ENCODE assay signal across 15 mouse cellular contexts in genomic region chr1:42707196-42707595, GRCm38 (mm10). TPM values are rescaled to one million over a fixed set of nuclear protein-coding genes. Genes with fewer than 3 reads are reported as not detected.
DNase-seq lines count a peak whose midpoint lies in the region; ATAC-seq and TF ChIP-seq lines count a peak whose summit lies in the region.
"Had no signal": no experiment of that assay in that cellular context is flagged by ENCODE, and none has a peak within 500 bp of the region (broad histone marks: within the 10 kb centered on the region; RNA-seq: fewer than 3 reads in every experiment).

No protein-coding gene starts in this region.

- no peak for ATAC-seq in forebrain, embryonic 11.5 days (replicated peaks; ENCODE audit: low FRiP score)
- no peak for ATAC-seq in hindbrain, embryonic 12.5 days (ENCODE audit: low FRiP score)
- no peak for ATAC-seq in midbrain, embryonic 13.5 days
- ATAC-seq: intestine, postnatal 0 days had no signal

- peak; percentile 3 for DNase-seq in kidney, adult 2 months
- DNase-seq in kidney, adult 18-20 months: no peak
- peak; percentile 48 for DNase-seq in forebrain, embryonic 11.5 days (ENCODE audit: low spot score)
- DNase-seq in cerebellum, postnatal 4 days (ENCODE audit: low spot score in 2 of 2): no peak
- DNase-seq in heart, adult 18-20 months: no peak
- DNase-seq in adrenal gland, adult 2 months: no peak
- DNase-seq: adrenal gland, adult 8-10 months; B cell, adult 2 months; cerebellum, postnatal 14 days; heart, postnatal 10 days; right cerebral cortex, postnatal 14 days had no signal

- peak overlapping the region; percentile 67 for H3K27ac ChIP-seq in kidney, adult 2 months (ENCODE audit: insufficient read depth, low read depth, low read length)
- H3K27ac ChIP-seq in forebrain, embryonic 11.5 days (ENCODE audit: low read depth, low read length): no peak overlapping the region
- peak overlapping the region; percentile 36; the same call in 1 of the 2 replicates for H3K27ac ChIP-seq in hindbrain, embryonic 12.5 days
- H3K27ac ChIP-seq in midbrain, embryonic 13.5 days: peak overlapping the region; percentile 70

- H3K9me3 ChIP-seq in forebrain, embryonic 11.5 days (ENCODE audit: control insufficient read depth, low read length): no peaks in the 10 kb centered on the region
- H3K9me3 ChIP-seq in hindbrain, embryonic 12.5 days (replicated peaks): no peaks in the 10 kb centered on the region
- H3K9me3 ChIP-seq in midbrain, embryonic 13.5 days: no peaks in the 10 kb centered on the region

- H3K4me3 ChIP-seq in kidney, adult 2 months (ENCODE audit: insufficient read depth, low read depth, low read length): no peak overlapping the region
- H3K4me3 ChIP-seq in forebrain, embryonic 11.5 days (ENCODE audit: low read depth, low read length): peak overlapping the region; percentile 14; the same call in 1 of the 2 replicates
- H3K4me3 ChIP-seq in hindbrain, embryonic 12.5 days: peak overlapping the region; percentile 10; the same call in 1 of the 2 replicates
- H3K4me3 ChIP-seq in midbrain, embryonic 13.5 days (replicated peaks): peak overlapping the region; percentile 59

- H3K4me1 ChIP-seq in kidney, adult 2 months (ENCODE audit: control insufficient read depth, insufficient read depth, low read length): peaks cover 6% of the 10 kb centered on the region
- peaks cover 40% of the 10 kb centered on the region for H3K4me1 ChIP-seq in forebrain, embryonic 11.5 days (replicated peaks; ENCODE audit: control insufficient read depth, insufficient read depth, low read length)
- H3K4me1 ChIP-seq in hindbrain, embryonic 12.5 days: peaks cover 89% of the 10 kb centered on the region
- H3K4me1 ChIP-seq in midbrain, embryonic 13.5 days (replicated peaks): peaks cover 95% of the 10 kb centered on the region

- TF ChIP-seq POLR2A in kidney, adult 2 months (IDR thresholded peaks at IDR 0.05; ENCODE audit: low read depth, low read length): no peak

- H3K36me3 ChIP-seq in kidney, adult 2 months (ENCODE audit: control insufficient read depth, insufficient read depth, low read length): no peaks in the 10 kb centered on the region
- no peaks in the 10 kb centered on the region for H3K36me3 ChIP-seq in forebrain, embryonic 11.5 days (ENCODE audit: control insufficient read depth, insufficient read depth, low read length)
- H3K36me3 ChIP-seq in hindbrain, embryonic 12.5 days: no peaks in the 10 kb centered on the region
- H3K36me3 ChIP-seq in midbrain, embryonic 13.5 days: no peaks in the 10 kb centered on the region

- peak overlapping the region; percentile 75 for H3K4me2 ChIP-seq in forebrain, embryonic 11.5 days (ENCODE audit: low read depth, low read length, severe bottlenecking)
- H3K4me2 ChIP-seq in hindbrain, embryonic 12.5 days (replicated peaks): peak overlapping the region; percentile 62
- peak overlapping the region; percentile 72 for H3K4me2 ChIP-seq in midbrain, embryonic 13.5 days (replicated peaks)
- H3K4me2 ChIP-seq: liver, embryonic 11.5 days had no signal

- TF ChIP-seq CTCF in kidney, adult 2 months (conservative IDR thresholded peaks at IDR 0.05; ENCODE audit: insufficient read depth, insufficient read length, low read depth, low read length): no peak

- peaks cover 2% of the 10 kb centered on the region; the same call in 1 of the 2 replicates for H3K27me3 ChIP-seq in kidney, adult 2 months (replicated peaks; ENCODE audit: control insufficient read depth, insufficient read depth, low read length)
- peaks cover 2% of the 10 kb centered on the region; the same call in 1 of the 2 replicates for H3K27me3 ChIP-seq in forebrain, embryonic 11.5 days (ENCODE audit: control insufficient read depth, insufficient read depth, low read length)
- H3K27me3 ChIP-seq in hindbrain, embryonic 12.5 days: peaks cover 19% of the 10 kb centered on the region
- 0 out of 2 replicates have a peak, but pooled peaks cover 4% of the 10 kb centered on the region for H3K27me3 ChIP-seq in midbrain, embryonic 13.5 days

- peak overlapping the region; percentile 43 for H3K9ac ChIP-seq in forebrain, embryonic 11.5 days (ENCODE audit: low read length)
- peak overlapping the region; percentile 23 for H3K9ac ChIP-seq in hindbrain, embryonic 12.5 days
- peak overlapping the region; percentile 59 for H3K9ac ChIP-seq in midbrain, embryonic 13.5 days (replicated peaks)

- WGBS in kidney, adult 2 months: 16% methylated on average over 5 of the region's 5 CpGs
- 5% methylated on average over 5 of the region's 5 CpGs for WGBS in forebrain, embryonic 11.5 days
- 5% methylated on average over 5 of the region's 5 CpGs for WGBS in hindbrain, embryonic 12.5 days
- 5% methylated on average over 5 of the region's 5 CpGs for WGBS in midbrain, embryonic 13.5 days

RNA-seq across cellular contexts. Expression of gene Pou3f3, which starts 11.6 kb away (rescaled TPM):
- 14.4 and 18.0 TPM in 2 replicates for polyA plus RNA-seq in kidney, adult 2 months (2012; rRNA removed)
- polyA plus RNA-seq in forebrain, embryonic 11.5 days (2014; fragmentation: Nextera tagmentation; extraction: Ambion mirVana): 28.5 and 29.3 TPM in 2 replicates
- 28.8 and 29.2 TPM in 2 replicates for polyA plus RNA-seq in hindbrain, embryonic 12.5 days (2016; fragmentation: Nextera tagmentation; extraction: Ambion mirVana)
- 28.2 and 28.4 TPM in 2 replicates for polyA plus RNA-seq in midbrain, embryonic 13.5 days (2015; fragmentation: Nextera tagmentation; extraction: Ambion mirVana)
- under 1 TPM in 1 of 2 experiments, not detected in 1; 0.03 TPM for total RNA-seq in heart, adult 18-20 months (2021)
- not detected for total RNA-seq in adrenal gland, adult 2 months (2021)
- 0.02 TPM in 2 replicates for polyA plus RNA-seq in adrenal gland, adult 2 months (2012; rRNA removed)
- total RNA-seq: heart, postnatal 10 days had no signal

Comparison
In these comparisons a context has a peak if more than half of its experiments do, and no peak if none do; other contexts are left out.
1. DNase-seq: peak in kidney, adult 2 months (single experiment) and forebrain, embryonic 11.5 days (single experiment); none in kidney, adult 18-20 months (single experiment), cerebellum, postnatal 4 days (0 of 2), heart, adult 18-20 months (0 of 2) and adrenal gland, adult 2 months (single experiment).
2. RNA of gene Pou3f3, which starts 11.6 kb away (polyA plus RNA-seq): 28.5 to 29.3 TPM in forebrain, embryonic 11.5 days, 28.8 to 29.2 TPM in hindbrain, embryonic 12.5 days, 28.2 to 28.4 TPM in midbrain, embryonic 13.5 days and 14.4 to 18.0 TPM in kidney, adult 2 months; 0.02 TPM in adrenal gland, adult 2 months; every median in the first group is over 10 times any median in the second.
3. Peak in every context shown above with its lines, with median percentiles within 50 percentile points of each other: H3K4me2 ChIP-seq and H3K9ac ChIP-seq.